Mouse (Mus musculus): Measurements from ENCODE around the gene Tmcc3. TPM values are rescaled to one million over a fixed set of nuclear protein-coding genes. Genes with fewer than 3 reads are reported as not detected.

Gene Tmcc3
- polyA plus RNA-seq, 1 experiment: 22.1 TPM

DNA sequence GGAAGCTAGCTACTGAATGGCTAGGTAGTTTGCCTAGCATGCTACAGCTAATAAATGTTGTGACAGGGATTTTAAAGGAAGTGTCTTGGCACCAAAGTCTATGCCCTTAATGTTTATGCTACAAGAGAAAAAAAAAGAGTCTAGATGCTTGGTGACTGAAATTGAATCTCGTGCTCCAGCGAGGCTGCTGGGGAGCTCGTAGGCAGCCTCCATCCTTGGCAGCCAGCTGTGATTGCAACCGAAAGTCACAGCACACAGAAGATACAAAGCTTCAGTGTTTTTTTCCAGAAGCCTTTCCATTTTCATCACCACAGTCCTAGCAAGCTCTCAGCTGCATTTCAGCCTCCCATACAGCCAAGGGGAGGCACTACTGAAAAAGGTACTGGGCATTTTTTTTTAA lies 6.8 kb downstream of the Tmcc3 start:
- no peak overlapping the region for H3K4me3 ChIP-seq (ENCODE audit: insufficient read depth, low read length)
- H3K27ac ChIP-seq (ENCODE audit: insufficient read depth, low read depth, low read length): no peak overlapping the region

DNA sequence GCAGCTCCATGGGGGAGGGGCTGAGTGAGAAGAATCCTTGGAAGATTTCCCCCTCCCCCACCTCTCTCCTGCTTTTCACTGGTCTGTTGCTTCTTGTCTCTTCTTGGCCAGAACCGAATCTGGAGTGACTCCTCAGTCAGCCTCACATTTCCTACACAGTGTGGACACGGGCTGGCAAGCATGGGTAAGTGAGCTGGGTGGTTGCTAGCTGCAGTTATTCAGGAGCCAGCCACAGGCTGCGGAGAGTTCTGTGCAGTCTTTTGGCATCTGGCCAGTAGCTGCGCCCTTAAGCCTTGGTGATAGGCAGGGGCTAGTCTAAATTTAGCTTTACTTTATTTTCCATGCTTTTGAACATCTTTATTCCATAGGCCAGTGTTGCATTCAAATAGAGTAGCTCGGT lies 18.2 kb downstream of the Tmcc3 start:
- no peak overlapping the region for H3K27ac ChIP-seq (ENCODE audit: insufficient read depth, low read depth, low read length)
- no peak overlapping the region for H3K4me3 ChIP-seq (ENCODE audit: insufficient read depth, low read length)
- TF ChIP-seq POLR2A (IDR thresholded peaks at IDR 0.05; ENCODE audit: borderline replicate concordance, low read depth, low read length): no peak
- no peak for TF ChIP-seq CTCF (IDR thresholded peaks at IDR 0.05; ENCODE audit: low read depth, low read length)
- H3K4me1 ChIP-seq (ENCODE audit: control insufficient read depth, insufficient read depth, low read length): peaks cover 2% of the 10 kb centered on the region; the same call in 1 of the 2 replicates

More for the DNA sequence above, 6.8 kb downstream of the Tmcc3 start:
- TF ChIP-seq POLR2A (IDR thresholded peaks at IDR 0.05; ENCODE audit: borderline replicate concordance, low read depth, low read length): no peak
- TF ChIP-seq CTCF (IDR thresholded peaks at IDR 0.05; ENCODE audit: low read depth, low read length): no peak
- H3K4me1 ChIP-seq (ENCODE audit: control insufficient read depth, insufficient read depth, low read length): peaks cover 2% of the 10 kb centered on the region; the same call in 1 of the 2 replicates

DNA sequence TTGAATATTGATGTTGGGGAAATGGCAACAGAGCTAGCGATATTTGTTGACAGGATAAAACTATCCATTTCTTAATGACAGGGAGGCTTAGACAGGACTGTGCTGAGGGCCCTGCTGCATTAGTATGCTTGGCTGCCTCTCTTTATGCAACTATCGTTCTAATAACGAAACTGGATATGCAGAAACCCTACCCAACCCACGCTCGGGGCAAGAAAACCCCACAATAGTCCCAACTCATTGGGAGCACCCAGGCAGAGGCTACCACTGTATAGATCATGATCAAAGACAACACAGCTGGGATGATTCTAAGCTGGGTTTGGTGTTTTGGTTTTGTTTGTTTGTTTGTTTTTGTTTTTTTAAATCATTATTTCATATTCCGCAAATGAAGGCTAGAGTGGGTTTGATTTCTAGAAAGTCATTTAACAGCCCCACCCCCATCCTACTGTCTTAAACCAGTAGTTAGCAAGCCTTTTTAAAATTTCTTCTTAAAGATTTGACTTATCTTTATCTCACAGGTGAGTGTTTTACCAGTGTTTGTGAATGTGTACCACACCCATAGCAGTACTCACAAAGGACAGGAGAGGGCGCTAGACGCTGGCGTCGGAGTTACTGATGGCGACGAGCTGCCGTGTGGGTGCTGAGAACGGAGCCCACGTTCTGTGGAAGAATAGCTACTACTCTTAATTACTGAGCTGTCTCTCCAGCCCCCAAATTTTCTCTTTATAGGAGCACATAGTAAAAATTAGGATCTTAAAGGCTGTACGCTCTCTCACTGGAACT lies 20.8 kb downstream of the Tmcc3 start:
- Histone ChIP-seq H3K4me1 (ENCODE audit: control insufficient read depth, insufficient read depth, low read length) (peaks cover 2% of the 10 kb centered on the region; the same call in 1 of the 2 replicates), H3K4me3 (ENCODE audit: insufficient read depth, low read length) (no peak overlapping the region), H3K27ac (ENCODE audit: insufficient read depth, low read depth, low read length) (no peak overlapping the region)
- peak; percentile 40 for TF ChIP-seq CTCF (IDR thresholded peaks at IDR 0.05; ENCODE audit: low read depth, low read length)
- TF ChIP-seq POLR2A (IDR thresholded peaks at IDR 0.05; ENCODE audit: borderline replicate concordance, low read depth, low read length): no peak

DNA sequence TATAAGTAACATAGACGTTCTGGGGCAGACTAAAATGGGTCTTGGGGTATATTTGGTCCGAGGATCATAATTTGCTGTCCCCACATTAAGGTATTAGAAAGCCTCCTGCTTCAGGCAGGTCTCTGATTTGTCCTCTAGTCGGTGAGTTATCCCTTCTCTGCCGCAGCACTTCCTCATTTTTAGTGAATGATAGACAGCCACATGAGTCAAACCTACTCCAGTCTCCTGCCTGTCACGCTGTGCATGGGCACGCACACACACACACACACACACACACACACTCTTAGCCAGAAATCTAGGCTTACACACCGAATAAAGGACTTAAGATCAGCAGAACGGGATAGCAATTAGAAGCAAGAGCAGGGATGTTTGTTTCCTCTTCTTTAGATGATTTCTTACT lies 21.6 kb downstream of the Tmcc3 start:
- Histone ChIP-seq H3K4me1 (ENCODE audit: control insufficient read depth, insufficient read depth, low read length) (peaks cover 2% of the 10 kb centered on the region; the same call in 1 of the 2 replicates), H3K27ac (ENCODE audit: insufficient read depth, low read depth, low read length) (no peak overlapping the region)
- TF ChIP-seq POLR2A (IDR thresholded peaks at IDR 0.05; ENCODE audit: borderline replicate concordance, low read depth, low read length) (no peak), CTCF (IDR thresholded peaks at IDR 0.05; ENCODE audit: low read depth, low read length) (no peak)

DNA sequence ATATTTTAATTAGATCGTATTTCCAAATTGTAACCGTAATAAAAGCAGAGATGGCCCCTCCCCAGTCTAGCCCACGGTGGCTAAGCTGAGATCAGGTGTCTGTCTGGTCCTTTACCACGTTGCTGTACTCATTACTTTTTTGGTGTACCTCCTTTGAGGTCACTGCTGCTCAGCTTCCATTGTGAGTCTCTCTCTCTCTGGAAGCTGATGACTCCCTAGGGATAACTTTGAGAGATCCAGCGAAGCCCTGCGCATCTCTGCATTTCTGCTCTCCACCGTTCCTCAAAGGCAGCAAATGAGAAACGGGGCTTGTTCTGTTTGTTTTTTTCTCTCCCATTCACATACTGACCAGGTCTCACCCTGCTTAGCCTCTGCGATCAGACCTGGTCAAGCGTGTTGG lies 23.3 kb downstream of the Tmcc3 start:
- Histone ChIP-seq H3K4me3 (ENCODE audit: insufficient read depth, low read length) (no peak overlapping the region), H3K4me1 (ENCODE audit: control insufficient read depth, insufficient read depth, low read length) (peaks cover 2% of the 10 kb centered on the region; the same call in 1 of the 2 replicates), H3K27ac (ENCODE audit: insufficient read depth, low read depth, low read length) (no peak overlapping the region)
- TF ChIP-seq CTCF (IDR thresholded peaks at IDR 0.05; ENCODE audit: low read depth, low read length): no peak
- no peak for TF ChIP-seq POLR2A (IDR thresholded peaks at IDR 0.05; ENCODE audit: borderline replicate concordance, low read depth, low read length)

More for the DNA sequence above, 21.6 kb downstream of the Tmcc3 start:
- no peak overlapping the region for H3K4me3 ChIP-seq (ENCODE audit: insufficient read depth, low read length)

DNA sequence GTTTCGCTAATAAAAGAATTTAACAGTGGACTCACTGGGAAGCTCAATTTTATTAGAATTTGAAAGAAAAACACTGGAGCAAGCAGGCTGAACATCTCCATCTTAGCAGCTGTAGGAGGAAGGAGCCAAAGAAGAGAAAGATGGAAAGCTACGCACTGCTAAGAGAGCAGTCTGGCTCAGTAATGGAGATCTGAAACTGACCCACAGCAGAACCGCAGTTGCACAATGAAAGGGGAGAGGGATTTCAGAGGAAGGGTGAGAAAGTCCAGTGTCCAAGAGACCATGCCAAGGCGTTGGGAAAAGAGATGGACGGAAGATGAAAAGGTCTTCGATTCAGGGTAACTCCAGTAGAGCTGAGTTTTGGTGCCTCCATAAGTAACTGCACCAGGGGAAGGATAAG lies 24.3 kb downstream of the Tmcc3 start:
- H3K4me3 ChIP-seq (ENCODE audit: insufficient read depth, low read length): no peak overlapping the region
- H3K27ac ChIP-seq (ENCODE audit: insufficient read depth, low read depth, low read length): no peak overlapping the region
- peaks cover 2% of the 10 kb centered on the region; the same call in 1 of the 2 replicates for H3K4me1 ChIP-seq (ENCODE audit: control insufficient read depth, insufficient read depth, low read length)
- TF ChIP-seq POLR2A (IDR thresholded peaks at IDR 0.05; ENCODE audit: borderline replicate concordance, low read depth, low read length): no peak
- no peak for TF ChIP-seq CTCF (IDR thresholded peaks at IDR 0.05; ENCODE audit: low read depth, low read length)

DNA sequence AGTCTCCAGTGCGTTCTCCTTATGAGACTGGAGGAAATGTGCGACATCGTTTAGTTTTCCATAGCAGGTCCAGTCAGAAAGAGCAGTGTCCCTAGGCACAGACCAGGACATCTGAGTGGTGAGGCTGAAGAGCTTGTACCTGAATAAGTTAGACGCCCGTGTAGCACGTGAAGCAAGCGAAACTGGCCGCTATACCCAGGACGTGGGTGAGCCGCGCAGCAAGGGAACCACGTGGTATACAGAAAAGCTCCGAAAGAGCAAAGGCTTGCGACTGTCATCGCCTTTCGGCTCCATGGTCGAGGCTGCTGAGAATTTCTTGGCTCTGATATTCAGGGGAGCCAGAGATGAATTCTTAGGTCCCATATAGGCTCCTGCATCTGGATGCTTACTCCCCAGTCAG lies 29.8 kb downstream of the Tmcc3 start:
- peaks cover 11% of the 10 kb centered on the region for H3K4me1 ChIP-seq (ENCODE audit: control insufficient read depth, insufficient read depth, low read length)
- TF ChIP-seq CTCF (IDR thresholded peaks at IDR 0.05; ENCODE audit: low read depth, low read length): no peak
- TF ChIP-seq POLR2A (IDR thresholded peaks at IDR 0.05; ENCODE audit: borderline replicate concordance, low read depth, low read length): no peak
- peak overlapping the region; percentile 43 for H3K4me3 ChIP-seq (ENCODE audit: insufficient read depth, low read length)
- no peak overlapping the region for H3K27ac ChIP-seq (ENCODE audit: insufficient read depth, low read depth, low read length)

DNA sequence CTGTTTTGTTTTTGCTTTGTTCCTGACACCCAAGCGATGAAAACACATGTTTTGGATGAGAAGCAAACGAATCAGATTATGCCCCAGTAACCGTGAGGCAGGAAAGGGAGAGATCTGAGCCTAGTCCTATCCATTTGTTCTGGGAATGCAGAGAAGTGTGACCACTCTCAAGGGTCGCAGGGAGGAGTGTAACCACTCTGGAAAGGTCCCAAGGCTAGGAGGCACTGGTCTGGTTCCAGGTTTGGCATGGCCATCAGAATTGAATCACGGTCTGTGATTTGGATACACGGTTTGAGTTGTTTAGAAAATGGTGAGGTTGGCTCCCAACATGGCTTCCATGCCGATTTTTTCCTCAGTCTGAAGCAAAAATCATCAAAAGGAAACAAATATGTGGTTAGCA lies 30.5 kb downstream of the Tmcc3 start:
- H3K4me1 ChIP-seq (ENCODE audit: control insufficient read depth, insufficient read depth, low read length): peaks cover 11% of the 10 kb centered on the region
- no peak overlapping the region for H3K27ac ChIP-seq (ENCODE audit: insufficient read depth, low read depth, low read length)
- no peak overlapping the region for H3K4me3 ChIP-seq (ENCODE audit: insufficient read depth, low read length)
- TF ChIP-seq POLR2A (IDR thresholded peaks at IDR 0.05; ENCODE audit: borderline replicate concordance, low read depth, low read length) (no peak), CTCF (IDR thresholded peaks at IDR 0.05; ENCODE audit: low read depth, low read length) (no peak)

DNA sequence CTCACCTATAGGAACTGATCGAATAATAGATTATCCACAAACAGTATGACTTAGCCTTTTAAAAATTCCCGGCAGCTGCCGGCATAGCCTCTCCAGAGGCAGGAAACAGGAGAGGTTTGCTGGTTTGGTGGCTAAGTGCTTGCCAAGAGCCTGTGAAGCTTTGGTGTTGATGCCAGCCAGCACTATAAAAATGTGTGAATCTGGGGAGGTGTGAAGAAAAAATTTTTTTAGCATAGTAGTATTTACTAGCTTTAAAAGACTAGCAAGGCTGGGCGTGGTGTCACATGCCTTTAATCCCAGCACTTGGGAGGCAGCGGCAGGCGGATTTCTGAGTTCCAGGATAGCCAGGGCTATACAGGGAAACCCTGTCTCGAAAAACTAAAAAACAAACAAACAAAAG lies 31.8 kb downstream of the Tmcc3 start:
- H3K4me3 ChIP-seq (ENCODE audit: insufficient read depth, low read length): no peak overlapping the region
- peaks cover 11% of the 10 kb centered on the region for H3K4me1 ChIP-seq (ENCODE audit: control insufficient read depth, insufficient read depth, low read length)
- no peak overlapping the region for H3K27ac ChIP-seq (ENCODE audit: insufficient read depth, low read depth, low read length)
- TF ChIP-seq POLR2A (IDR thresholded peaks at IDR 0.05; ENCODE audit: borderline replicate concordance, low read depth, low read length) (no peak), CTCF (IDR thresholded peaks at IDR 0.05; ENCODE audit: low read depth, low read length) (no peak)

DNA sequence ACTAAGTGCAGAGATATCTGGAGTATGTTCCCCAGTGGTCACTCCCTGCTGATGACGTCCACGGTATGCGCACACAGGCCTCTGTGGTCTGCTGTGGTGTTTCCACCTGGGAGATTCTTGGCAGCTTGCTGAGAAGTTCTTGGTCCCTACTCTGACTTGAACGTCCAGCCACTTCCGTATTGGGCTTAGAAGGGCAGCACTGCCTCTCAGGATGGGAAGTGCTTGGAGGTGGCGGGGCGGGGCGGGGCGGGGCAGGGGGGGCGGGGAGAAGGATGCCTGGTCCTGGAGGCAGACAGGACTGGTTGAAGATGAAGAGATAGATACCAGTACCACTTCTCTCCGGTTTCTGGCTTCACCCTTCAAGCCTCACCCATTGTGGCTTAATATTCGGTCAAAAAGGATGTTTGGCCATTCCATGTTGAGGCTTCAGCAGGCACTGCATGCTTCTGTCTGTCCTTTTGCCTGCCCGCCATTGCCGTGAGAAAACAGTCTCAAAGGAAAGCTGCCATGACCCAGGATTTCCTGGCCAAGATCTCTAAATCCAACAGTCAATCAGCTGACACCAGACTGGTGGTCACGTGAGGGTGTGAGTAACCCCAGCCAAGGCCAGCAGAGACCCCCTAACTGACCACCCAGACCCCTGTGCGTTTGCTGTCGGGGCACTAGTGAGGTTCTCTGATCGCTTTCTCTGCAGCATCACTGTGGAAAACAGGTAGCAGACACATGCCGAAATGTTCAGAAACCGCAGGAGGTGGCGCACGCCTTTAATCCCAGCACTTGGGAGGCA lies 33.1 kb downstream of the Tmcc3 start:
- H3K27ac ChIP-seq (ENCODE audit: insufficient read depth, low read depth, low read length): no peak overlapping the region
- H3K4me3 ChIP-seq (ENCODE audit: insufficient read depth, low read length): no peak overlapping the region
- H3K4me1 ChIP-seq (ENCODE audit: control insufficient read depth, insufficient read depth, low read length): peaks cover 11% of the 10 kb centered on the region
- no peak for TF ChIP-seq CTCF (IDR thresholded peaks at IDR 0.05; ENCODE audit: low read depth, low read length)
- TF ChIP-seq POLR2A (IDR thresholded peaks at IDR 0.05; ENCODE audit: borderline replicate concordance, low read depth, low read length): no peak

Data from bone marrow macrophage, adult 2 months (primary cell).